ENCODE assay signal across 8 mouse cellular contexts in the genomic region with DNA sequence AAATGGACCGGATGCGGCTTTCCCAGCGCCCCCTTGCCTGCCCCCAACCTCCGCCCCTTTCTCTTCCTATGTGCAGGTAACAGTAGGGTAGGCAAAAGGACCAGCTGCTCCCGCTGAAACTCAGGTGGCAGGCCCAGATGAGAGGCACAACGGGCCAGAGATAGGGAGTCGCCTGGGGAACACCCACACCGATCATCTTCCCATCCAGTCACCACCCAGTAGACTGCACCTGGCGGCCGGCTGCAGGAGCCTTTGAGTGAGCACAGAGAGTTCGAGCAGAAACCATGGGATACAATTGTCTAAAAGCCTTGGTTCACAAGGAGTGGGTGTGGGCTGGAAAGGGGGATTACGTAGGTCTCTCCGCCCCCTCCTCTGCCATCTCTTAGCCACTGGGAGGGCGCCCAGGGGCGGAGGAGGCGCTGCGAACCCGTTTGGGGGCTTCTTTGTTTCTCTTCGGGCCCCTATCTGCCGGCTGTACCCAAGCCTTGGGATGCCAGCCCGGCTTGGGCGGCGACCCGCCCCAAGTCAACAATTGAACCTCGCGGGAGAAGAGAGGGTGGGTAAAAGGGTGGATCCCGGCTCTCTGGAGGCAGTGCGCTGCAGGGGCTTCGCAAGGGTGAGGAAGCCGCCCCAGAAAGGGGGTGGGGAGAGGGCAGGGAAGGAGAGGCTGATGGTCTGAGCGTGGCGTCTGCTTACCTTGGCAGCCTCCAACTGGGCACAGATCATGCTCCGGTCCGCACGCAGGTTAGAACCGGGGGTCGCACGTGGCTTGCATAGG. TPM values are rescaled to one million over a fixed set of nuclear protein-coding genes. Genes with fewer than 3 reads are reported as not detected.
DNase-seq lines count a peak whose midpoint lies in the region; ATAC-seq and TF ChIP-seq lines count a peak whose summit lies in the region.

No protein-coding gene starts in this region.

- no peaks in the 10 kb centered on the region for H3K9me3 ChIP-seq in lung, embryonic 14.5 days (ENCODE audit: low read depth, low read length)
- H3K9me3 ChIP-seq in heart, postnatal 0 days (replicated peaks; ENCODE audit: control insufficient read depth, low read length): no peaks in the 10 kb centered on the region
- no peaks in the 10 kb centered on the region for H3K9me3 ChIP-seq in midbrain, embryonic 15.5 days

- peak overlapping the region; percentile 45 for H3K4me3 ChIP-seq in lung, embryonic 14.5 days (ENCODE audit: low read depth, low read length)
- H3K4me3 ChIP-seq in heart, postnatal 0 days (ENCODE audit: low read depth, low read length): peak overlapping the region; percentile 48
- peak overlapping the region; percentile 87 for H3K4me3 ChIP-seq in midbrain, embryonic 15.5 days

- 3% methylated on average over 37 of the region's 38 CpGs for WGBS in lung, embryonic 14.5 days
- WGBS in heart, postnatal 0 days: 4% methylated on average over 38 of the region's 38 CpGs
- WGBS in midbrain, embryonic 15.5 days: 1% methylated on average over 38 of the region's 38 CpGs

- H3K4me1 ChIP-seq in lung, embryonic 14.5 days (ENCODE audit: insufficient read depth): no peaks in the 10 kb centered on the region
- peaks cover 7% of the 10 kb centered on the region for H3K4me1 ChIP-seq in heart, postnatal 0 days (ENCODE audit: control insufficient read depth, insufficient read depth)
- H3K4me1 ChIP-seq in midbrain, embryonic 15.5 days: peaks cover 33% of the 10 kb centered on the region

- peak overlapping the region; percentile 42; the same call in 1 of the 2 replicates for H3K9ac ChIP-seq in lung, embryonic 14.5 days
- no peak overlapping the region for H3K9ac ChIP-seq in heart, postnatal 0 days (replicated peaks; ENCODE audit: low read depth, low read length)
- peak overlapping the region; percentile 91 for H3K9ac ChIP-seq in midbrain, embryonic 15.5 days

- peaks cover 17% of the 10 kb centered on the region for H3K27me3 ChIP-seq in lung, embryonic 14.5 days (ENCODE audit: insufficient read depth, low read length)
- peaks cover 10% of the 10 kb centered on the region; the same call in 1 of the 2 replicates for H3K27me3 ChIP-seq in heart, postnatal 0 days (ENCODE audit: control insufficient read depth, insufficient read depth, low read length)
- no peaks in the 10 kb centered on the region for H3K27me3 ChIP-seq in midbrain, embryonic 15.5 days (replicated peaks)

- intact Hi-C loops in left cerebral cortex, postnatal 10 days (cut with DNase I): no loop called here

- H3K27ac ChIP-seq in lung, embryonic 14.5 days (ENCODE audit: low read depth): no peak overlapping the region
- no peak overlapping the region for H3K27ac ChIP-seq in heart, postnatal 0 days (ENCODE audit: low read depth)
- H3K27ac ChIP-seq in midbrain, embryonic 15.5 days: peak overlapping the region; percentile 96

- TF ChIP-seq EP300 in heart, postnatal 0 days (IDR thresholded peaks at IDR 0.05; ENCODE audit: low read depth): no peak

- peak overlapping the region; percentile 82 for H3K4me2 ChIP-seq in lung, embryonic 14.5 days
- peak overlapping the region; percentile 92 for H3K4me2 ChIP-seq in heart, postnatal 0 days (ENCODE audit: low read depth, low read length)
- H3K4me2 ChIP-seq in midbrain, embryonic 15.5 days: peak overlapping the region; percentile 66

- peak; percentile 88 for ATAC-seq in lung, embryonic 14.5 days (ENCODE audit: insufficient read depth)
- 0 out of 2 replicates have a peak, but pooled peaks have one; percentile 33 for ATAC-seq in heart, postnatal 0 days (ENCODE audit: insufficient read depth, low read depth)
- ATAC-seq in midbrain, embryonic 15.5 days (replicated peaks): peak; percentile 95

- no peaks in the 10 kb centered on the region for H3K36me3 ChIP-seq in lung, embryonic 14.5 days (ENCODE audit: insufficient read depth)
- no peaks in the 10 kb centered on the region for H3K36me3 ChIP-seq in heart, postnatal 0 days (replicated peaks; ENCODE audit: control insufficient read depth, insufficient read depth, low read length)
- no peaks in the 10 kb centered on the region for H3K36me3 ChIP-seq in midbrain, embryonic 15.5 days (replicated peaks)

- TF ChIP-seq CTCF in lung, embryonic 14.5 days (IDR thresholded peaks at IDR 0.05; ENCODE audit: low read depth): no peak
- no peak for TF ChIP-seq CTCF in heart, postnatal 0 days (IDR thresholded peaks at IDR 0.05; ENCODE audit: low read depth)

- DNase-seq in lung, embryonic 14.5 days: peak; percentile 31
- DNase-seq in lung, postnatal 14 days: no peak
- peak; percentile 7 for DNase-seq in embryo, embryonic 11.5 days (ENCODE audit: low read depth, low spot score)
- no peak for DNase-seq in heart, postnatal 0 days (ENCODE audit: low spot score)
- DNase-seq in left cerebral cortex, postnatal 10 days (ENCODE audit: extremely low spot score in 1 of 2, low spot score in 2 of 2): peak; percentile 50 to 67
- no peak for DNase-seq in spleen, adult 12 weeks (ENCODE audit: low spot score)
- no peak for DNase-seq in gastrocnemius, postnatal 10 days

RNA-seq across cellular contexts. Expression of a gene that starts 0.7 kb away (rescaled TPM):
- 0.12 and 0.20 TPM in 2 replicates for polyA plus RNA-seq in lung, embryonic 14.5 days (2014; fragmentation: Nextera tagmentation; extraction: Ambion mirVana)
- 0.04 and 0.34 TPM in 2 replicates for total RNA-seq in heart, postnatal 0 days (2014; rRNA removed; ENCODE audit: low replicate concordance)
- polyA plus RNA-seq in heart, postnatal 0 days (2015; fragmentation: Nextera tagmentation; extraction: Ambion mirVana): 0.30 and 0.37 TPM in 2 replicates
- total RNA-seq in left cerebral cortex, postnatal 10 days (2021): 100 to 1,000 TPM; 143 to 159 TPM
- 43.3 and 50.7 TPM in 2 replicates for polyA plus RNA-seq in midbrain, embryonic 15.5 days (2015; fragmentation: Nextera tagmentation; extraction: Ambion mirVana)
- total RNA-seq in gastrocnemius, postnatal 10 days (2021): under 1 TPM; 0.50 to 0.54 TPM

Comparison
In these comparisons a context has a peak if more than half of its experiments do, and no peak if none do; other contexts are left out.
1. DNase-seq: peak in lung, embryonic 14.5 days (single experiment), embryo, embryonic 11.5 days (single experiment) and left cerebral cortex, postnatal 10 days (2 of 2); none in lung, postnatal 14 days (single experiment), heart, postnatal 0 days (single experiment), spleen, adult 12 weeks (single experiment) and gastrocnemius, postnatal 10 days (single experiment).
2. ATAC-seq: peak in every context shown above with its lines; median percentile 95 in midbrain, embryonic 15.5 days; 88 in lung, embryonic 14.5 days; 33 in heart, postnatal 0 days.
3. RNA of a gene that starts 0.7 kb away (total RNA-seq): 143 to 159 TPM in left cerebral cortex, postnatal 10 days; 0.50 to 0.54 TPM in gastrocnemius, postnatal 10 days and 0.04 to 0.34 TPM in heart, postnatal 0 days; every median in the first group is over 10 times any median in the second.
4. Peak in every context shown above with its lines, with median percentiles within 50 percentile points of each other: H3K4me2 ChIP-seq and H3K4me3 ChIP-seq.